Comparison of ENCODE assay signal across 8 mouse cellular contexts in genomic region chr9:83447771-83448170, GRCm38 (mm10). TPM values are rescaled to one million over a fixed set of nuclear protein-coding genes. Genes with fewer than 3 reads are reported as not detected.
DNase-seq lines count a peak whose midpoint lies in the region; ATAC-seq and TF ChIP-seq lines count a peak whose summit lies in the region.

No protein-coding gene starts in this region.

- peak overlapping the region; percentile 57 for H3K4me2 ChIP-seq in embryonic facial prominence, embryonic 11.5 days (ENCODE audit: low read depth, low read length)
- H3K4me2 ChIP-seq in limb, embryonic 13.5 days (replicated peaks) = peak overlapping the region; percentile 70
- H3K4me2 ChIP-seq in midbrain, embryonic 12.5 days (replicated peaks) = peak overlapping the region; percentile 60

- H3K9me3 ChIP-seq in embryonic facial prominence, embryonic 11.5 days (replicated peaks; ENCODE audit: control insufficient read depth, low read length) = no peaks in the 10 kb centered on the region
- no peaks in the 10 kb centered on the region for H3K9me3 ChIP-seq in limb, embryonic 13.5 days
- no peaks in the 10 kb centered on the region for H3K9me3 ChIP-seq in midbrain, embryonic 12.5 days

- 3% methylated on average over 22 of the region's 22 CpGs for WGBS in embryonic facial prominence, embryonic 11.5 days
- 2% methylated on average over 22 of the region's 22 CpGs for WGBS in limb, embryonic 13.5 days
- 3% methylated on average over 22 of the region's 22 CpGs for WGBS in midbrain, embryonic 12.5 days
- 1% methylated on average over 22 of the region's 22 CpGs for WGBS in small intestine, adult 2 months

- H3K4me3 ChIP-seq in embryonic facial prominence, embryonic 11.5 days (ENCODE audit: low read depth, low read length) = peak overlapping the region; percentile 36
- H3K4me3 ChIP-seq in limb, embryonic 13.5 days = peak overlapping the region; percentile 44
- H3K4me3 ChIP-seq in midbrain, embryonic 12.5 days = peak overlapping the region; percentile 42
- peak overlapping the region; percentile 62 for H3K4me3 ChIP-seq in small intestine, adult 2 months (ENCODE audit: low read depth, low read length)

- no peaks in the 10 kb centered on the region for H3K4me1 ChIP-seq in embryonic facial prominence, embryonic 11.5 days (ENCODE audit: control insufficient read depth, insufficient read depth, low read length)
- H3K4me1 ChIP-seq in limb, embryonic 13.5 days = 0 out of 2 replicates have a peak, but pooled peaks cover 3% of the 10 kb centered on the region
- H3K4me1 ChIP-seq in midbrain, embryonic 12.5 days = peaks cover 5% of the 10 kb centered on the region
- 0 out of 2 replicates have a peak, but pooled peaks cover 2% of the 10 kb centered on the region for H3K4me1 ChIP-seq in small intestine, adult 2 months (ENCODE audit: control insufficient read depth, insufficient read depth, insufficient read length, low read length)

- H3K27me3 ChIP-seq in embryonic facial prominence, embryonic 11.5 days (ENCODE audit: control insufficient read depth, insufficient read depth, low read length) = no peaks in the 10 kb centered on the region
- H3K27me3 ChIP-seq in limb, embryonic 13.5 days = no peaks in the 10 kb centered on the region
- H3K27me3 ChIP-seq in midbrain, embryonic 12.5 days = no peaks in the 10 kb centered on the region
- no peaks in the 10 kb centered on the region for H3K27me3 ChIP-seq in small intestine, adult 2 months (ENCODE audit: control insufficient read depth, insufficient read depth, low read length)

- TF ChIP-seq CTCF in small intestine, adult 2 months (IDR thresholded peaks at IDR 0.05; ENCODE audit: extremely low read depth, insufficient read length, insufficient replicate concordance, low read depth, low read length) = no peak

- ATAC-seq in embryonic facial prominence, embryonic 11.5 days (replicated peaks; ENCODE audit: insufficient number of reproducible peaks, low FRiP score, low TSS enrichment, low read depth) = peak; percentile 54
- ATAC-seq in limb, embryonic 13.5 days (ENCODE audit: low FRiP score, low read depth) = peak; percentile 72; the same call in 1 of the 2 replicates
- ATAC-seq in midbrain, embryonic 12.5 days (ENCODE audit: low FRiP score, low read depth) = peak; percentile 87
- no peak for ATAC-seq in erythroblast, adult 5-6 weeks (replicated peaks; ENCODE audit: low FRiP score, poor library complexity, severe bottlenecking)

- TF ChIP-seq POLR2A in small intestine, adult 2 months (IDR thresholded peaks at IDR 0.05; ENCODE audit: low read depth, low read length) = no peak

- peak overlapping the region; percentile 82 for H3K9ac ChIP-seq in embryonic facial prominence, embryonic 11.5 days (replicated peaks; ENCODE audit: low read length)
- peak overlapping the region; percentile 70 for H3K9ac ChIP-seq in limb, embryonic 13.5 days
- peak overlapping the region; percentile 46 for H3K9ac ChIP-seq in midbrain, embryonic 12.5 days (replicated peaks)

- DNase-seq in adrenal gland, postnatal 14 days = peak; percentile 76
- DNase-seq in embryonic facial prominence, embryonic 11.5 days (ENCODE audit: low spot score) = peak; percentile 67
- DNase-seq in heart, adult 8-10 months (ENCODE audit: low spot score) = peak; percentile 66
- DNase-seq in kidney, adult 18-20 months = peak; percentile 67

- H3K36me3 ChIP-seq in embryonic facial prominence, embryonic 11.5 days (replicated peaks; ENCODE audit: control insufficient read depth, insufficient read depth, low read depth, low read length) = no peaks in the 10 kb centered on the region
- H3K36me3 ChIP-seq in limb, embryonic 13.5 days = no peaks in the 10 kb centered on the region
- no peaks in the 10 kb centered on the region for H3K36me3 ChIP-seq in midbrain, embryonic 12.5 days
- no peaks in the 10 kb centered on the region for H3K36me3 ChIP-seq in small intestine, adult 2 months (ENCODE audit: control insufficient read depth, insufficient read depth, low read length)

- H3K27ac ChIP-seq in embryonic facial prominence, embryonic 11.5 days (replicated peaks; ENCODE audit: low read depth, low read length) = 0 out of 2 replicates have a peak overlapping the region, but pooled peaks have one; percentile 28
- H3K27ac ChIP-seq in limb, embryonic 13.5 days = no peak overlapping the region
- peak overlapping the region; percentile 71 for H3K27ac ChIP-seq in midbrain, embryonic 12.5 days (replicated peaks)
- 0 out of 2 replicates have a peak overlapping the region, but pooled peaks have one; percentile 6 for H3K27ac ChIP-seq in small intestine, adult 2 months (ENCODE audit: insufficient read depth, low read depth, low read length)

RNA-seq across cellular contexts. Expression of gene Lca5, which starts 6.8 kb away (rescaled TPM):
- 6.1 and 6.5 TPM in 2 replicates for total RNA-seq in adrenal gland, postnatal 14 days (2021)
- 22.5 and 27.1 TPM in 2 replicates for polyA plus RNA-seq in embryonic facial prominence, embryonic 11.5 days (2014; fragmentation: Nextera tagmentation; extraction: Ambion mirVana)
- 1 to 10 TPM; 2.0 to 3.3 (median 2.6) TPM for total RNA-seq in heart, adult 8-10 months (2022)
- polyA plus RNA-seq in limb, embryonic 13.5 days (2015; fragmentation: Nextera tagmentation; extraction: Ambion mirVana) = 18.6 and 22.4 TPM in 2 replicates
- 23.1 and 25.5 TPM in 2 replicates for polyA plus RNA-seq in midbrain, embryonic 12.5 days (2016; fragmentation: Nextera tagmentation; extraction: Ambion mirVana)
- polyA plus RNA-seq in small intestine, adult 2 months (2012; rRNA removed) = 0.13 and 0.18 TPM in 2 replicates
- not detected in 2 replicates for total RNA-seq in erythroblast, adult 5-6 weeks (2015; ENCODE audit: low replicate concordance)
- 0.09 TPM in 1 of 2 replicates, not detected in the other for total RNA-seq in erythroblast, adult 5-6 weeks (2017; ENCODE audit: low replicate concordance)

Comparison
In these comparisons a context has a peak if more than half of its experiments do, and no peak if none do; other contexts are left out.
1. RNA of gene Lca5, which starts 6.8 kb away (polyA plus RNA-seq): 22.5 to 27.1 TPM in embryonic facial prominence, embryonic 11.5 days, 23.1 to 25.5 TPM in midbrain, embryonic 12.5 days and 18.6 to 22.4 TPM in limb, embryonic 13.5 days; 0.13 to 0.18 TPM in small intestine, adult 2 months; every median in the first group is over 10 times any median in the second.
2. Peak in every context shown above with its lines, with median percentiles within 50 percentile points of each other: DNase-seq, H3K4me2 ChIP-seq, H3K4me3 ChIP-seq and H3K9ac ChIP-seq.